Mouse (Mus musculus) bone marrow macrophage, adult 2 months (primary cell): ENCODE measurements around the gene Pcdh11x.

Experiments used
- CTCF ChIP-seq: IDR thresholded peaks from 2 replicates; pipeline ENCODE4 v1.5.1; 2012; ENCODE audit warnings: low read depth, mild to moderate bottlenecking, low read length, moderate library complexity
- POLR2A ChIP-seq: IDR thresholded peaks from 2 replicates; pipeline ENCODE4 v1.6.1; 2012; ENCODE audit warnings: mild to moderate bottlenecking, low read depth, low read length, borderline replicate concordance

- TF ChIP-seq CTCF: no peak
- no peak for TF ChIP-seq POLR2A
Observed at GRCm38 (mm10) chrX:120290011-120290899, at the start of gene Pcdh11x.
